Mouse (Mus musculus) embryonic facial prominence, embryonic 11.5 days (tissue): ENCODE results near the gene Ablim2. TPM values are rescaled to one million over a fixed set of nuclear protein-coding genes. Genes with fewer than 3 reads are reported as not detected.

Experiments used
- ATAC-seq: fragments of 200-750 bp; cut with Nextera tagmentation; replicated peaks from 2 replicates; pipeline ENCODE4 v1.8.0; 2017; ENCODE audit warnings: low read depth; ENCODE audit not compliant: insufficient number of reproducible peaks, low FRiP score, low TSS enrichment
- DNase-seq: peaks from one replicate; pipeline ENCODE4 v3.0.0-alpha.2; 2015; ENCODE audit warnings: low spot score
- H3K27ac ChIP-seq: fragments of 300-500 bp; sonication (generic); replicated peaks from 2 replicates; pipeline ENCODE4 v1.5.1; 2014; ENCODE audit warnings: mild to moderate bottlenecking, low read depth, low read length, control low read depth
- H3K27me3 ChIP-seq: fragments of 300-500 bp; sonication (generic); 2 replicates; pipeline ENCODE4 v1.6.1; 2014; ENCODE audit warnings: mild to moderate bottlenecking, low read length, moderate library complexity, mixed read lengths; ENCODE audit not compliant: control insufficient read depth, insufficient read depth
- H3K36me3 ChIP-seq: fragments of 300-500 bp; sonication (generic); replicated peaks from 2 replicates; pipeline ENCODE4 v1.6.1; 2014; ENCODE audit warnings: low read depth, mild to moderate bottlenecking, low read length, moderate library complexity, mixed read lengths; ENCODE audit not compliant: control insufficient read depth, insufficient read depth
- H3K4me1 ChIP-seq: fragments of 300-500 bp; sonication (generic); 2 replicates; pipeline ENCODE4 v1.6.1; 2014; ENCODE audit warnings: low read length, mixed read lengths; ENCODE audit not compliant: control insufficient read depth, insufficient read depth
- H3K4me2 ChIP-seq: fragments of 300-500 bp; sonication (generic); 2 replicates; pipeline ENCODE4 v1.6.1; 2014; ENCODE audit warnings: low read depth, mild to moderate bottlenecking, control low read depth, low read length, moderate library complexity
- H3K4me3 ChIP-seq: fragments of 300-500 bp; sonication (generic); 2 replicates; pipeline ENCODE4 v1.5.1; 2014; ENCODE audit warnings: low read depth, low read length, control low read depth
- H3K9ac ChIP-seq: fragments of 300-500 bp; sonication (generic); replicated peaks from 2 replicates; pipeline ENCODE4 v1.6.1; 2014; ENCODE audit warnings: mild to moderate bottlenecking, control low read depth, low read length
- H3K9me3 ChIP-seq: fragments of 300-500 bp; sonication (generic); replicated peaks from 2 replicates; pipeline ENCODE4 v1.6.1; 2016; ENCODE audit warnings: mild to moderate bottlenecking, low read length, inconsistent platforms, mixed read lengths; ENCODE audit not compliant: control insufficient read depth
- WGBS: fragments of 180-500 bp; shearing (Covaris S2); extraction: QIAGEN DNeasy Blood & Tissue Kit; methylation state at CpG from one replicate; pipeline ENCODE4 v1.1.7; 2014; 5-methylcytosine and 5-hydroxymethylcytosine counted together
- polyA plus RNA-seq: library from polyadenylated mRNA; unstranded; fragments of >200 nt; fragmentation: Nextera tagmentation; extraction: Ambion mirVana; gene quantifications from 2 replicates; pipeline ENCODE4 v1.2.1, GENCODE M21; 2014

Gene Ablim2
- polyA plus RNA-seq, 1 experiment from 2014 or later, result 0.55 TPM

- Histone ChIP-seq H3K9ac (no peak overlapping the region), H3K4me3 (no peak overlapping the region), H3K27me3 (no peaks in the 10 kb centered on the region), H3K27ac (no peak overlapping the region), H3K9me3 (no peaks in the 10 kb centered on the region), H3K4me1 (no peaks in the 10 kb centered on the region), H3K36me3 (no peaks in the 10 kb centered on the region), H3K4me2 (no peak overlapping the region)
- 72% methylated on average over 4 of the region's 4 CpGs for WGBS
- ATAC-seq (no peak), DNase-seq (no peak)
Measured at GRCm38 (mm10) chr5:35794942-35795341, 37.3 kb downstream of the Ablim2 start.

- Histone ChIP-seq H3K4me3 (no peak overlapping the region), H3K27me3 (no peaks in the 10 kb centered on the region), H3K9ac (no peak overlapping the region), H3K36me3 (no peaks in the 10 kb centered on the region), H3K27ac (no peak overlapping the region), H3K4me2 (no peak overlapping the region), H3K4me1 (no peaks in the 10 kb centered on the region), H3K9me3 (no peaks in the 10 kb centered on the region)
- peak; percentile 75 for DNase-seq
- ATAC-seq, result no peak; the same call in 1 of the 2 replicates
- WGBS, result 60% methylated on average over 7 of the region's 7 CpGs
Measured at GRCm38 (mm10) chr5:35795481-35796048, 37.9 kb downstream of the Ablim2 start.

GRCm38 (mm10) chr5:35796136-35796535, 38.5 kb downstream of the Ablim2 start:
- Histone ChIP-seq H3K4me2 (no peak overlapping the region), H3K9ac (no peak overlapping the region), H3K36me3 (no peaks in the 10 kb centered on the region), H3K27me3 (no peaks in the 10 kb centered on the region), H3K4me3 (no peak overlapping the region), H3K27ac (no peak overlapping the region), H3K4me1 (no peaks in the 10 kb centered on the region), H3K9me3 (no peaks in the 10 kb centered on the region)
- ATAC-seq (no peak), DNase-seq (no peak)
- WGBS, result 79% methylated on average over 5 of the region's 5 CpGs

DNA sequence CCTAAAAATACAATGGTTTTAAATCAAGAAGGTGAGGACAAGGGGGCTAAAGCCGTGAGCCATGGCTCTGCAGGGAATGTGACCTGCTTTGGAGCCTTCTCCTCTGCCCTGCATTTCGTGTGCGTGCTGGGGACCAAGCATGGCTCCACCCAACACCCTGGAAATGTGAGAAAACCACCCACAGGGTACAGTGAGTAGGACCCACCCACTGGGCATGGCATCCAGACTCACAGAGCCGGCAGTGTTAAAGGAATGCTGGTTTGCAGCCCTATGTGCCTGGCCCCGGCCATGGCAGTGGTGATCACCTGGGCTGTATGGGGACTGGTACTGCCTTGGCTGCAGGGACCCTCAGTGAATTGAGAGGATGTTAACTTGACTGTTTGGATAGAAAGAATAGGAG, 41.4 kb downstream of the Ablim2 start:
- H3K4me3 ChIP-seq, result no peak overlapping the region
- DNase-seq, result no peak
- 45% methylated on average over 5 of the region's 5 CpGs for WGBS
- H3K9me3 ChIP-seq, result no peaks in the 10 kb centered on the region
- no peak overlapping the region for H3K9ac ChIP-seq
- H3K4me2 ChIP-seq, result no peak overlapping the region
- no peaks in the 10 kb centered on the region for H3K4me1 ChIP-seq
- H3K27me3 ChIP-seq, result no peaks in the 10 kb centered on the region
- H3K36me3 ChIP-seq, result no peaks in the 10 kb centered on the region
- H3K27ac ChIP-seq, result no peak overlapping the region
- ATAC-seq, result no peak

GRCm38 (mm10) chr5:35803416-35803815, 45.7 kb downstream of the Ablim2 start:
- DNase-seq, result no peak
- Histone ChIP-seq H3K4me2 (no peak overlapping the region), H3K36me3 (no peaks in the 10 kb centered on the region), H3K9me3 (no peaks in the 10 kb centered on the region), H3K4me3 (no peak overlapping the region), H3K4me1 (no peaks in the 10 kb centered on the region), H3K27me3 (no peaks in the 10 kb centered on the region), H3K27ac (no peak overlapping the region), H3K9ac (no peak overlapping the region)
- WGBS, result 88% methylated on average over 5 of the region's 5 CpGs
- ATAC-seq, result no peak

DNA sequence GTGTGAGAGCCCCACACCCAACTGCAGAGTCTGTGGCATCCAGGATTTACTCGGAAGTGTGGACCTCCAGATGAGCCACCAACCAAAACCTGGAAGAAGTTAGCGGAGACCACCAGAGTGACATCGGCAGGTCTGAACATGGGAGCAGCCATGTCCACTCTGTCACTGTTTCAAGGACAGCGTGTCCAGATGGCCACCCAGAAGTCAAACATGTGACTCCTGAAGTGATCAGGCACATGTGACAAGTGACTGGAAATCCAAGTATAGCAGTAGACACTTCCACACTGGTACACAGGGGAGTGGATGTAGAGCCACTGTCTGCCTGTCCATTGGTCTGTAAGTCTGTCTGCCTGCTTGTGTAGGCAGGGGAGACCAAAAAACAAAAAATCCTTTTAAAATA, 47.0 kb downstream of the Ablim2 start:
- no peaks in the 10 kb centered on the region for H3K27me3 ChIP-seq
- ATAC-seq (no peak), DNase-seq (no peak)
- H3K4me2 ChIP-seq, result no peak overlapping the region
- H3K9ac ChIP-seq, result no peak overlapping the region
- no peaks in the 10 kb centered on the region for H3K9me3 ChIP-seq
- no peak overlapping the region for H3K4me3 ChIP-seq
- 90% methylated on average over 4 of the region's 4 CpGs for WGBS
- H3K4me1 ChIP-seq, result no peaks in the 10 kb centered on the region
- no peaks in the 10 kb centered on the region for H3K36me3 ChIP-seq
- H3K27ac ChIP-seq, result no peak overlapping the region

- Histone ChIP-seq H3K4me3 (no peak overlapping the region), H3K4me2 (no peak overlapping the region), H3K27ac (no peak overlapping the region), H3K9ac (no peak overlapping the region), H3K4me1 (no peaks in the 10 kb centered on the region), H3K9me3 (no peaks in the 10 kb centered on the region), H3K27me3 (no peaks in the 10 kb centered on the region), H3K36me3 (no peaks in the 10 kb centered on the region)
- WGBS, result 82% methylated on average over 3 of the region's 3 CpGs
- DNase-seq (no peak), ATAC-seq (no peak)
Measured at GRCm38 (mm10) chr5:35805209-35805608, 47.5 kb downstream of the Ablim2 start.

GRCm38 (mm10) chr5:35807018-35807417, 49.3 kb downstream of the Ablim2 start:
- Histone ChIP-seq H3K36me3 (no peaks in the 10 kb centered on the region), H3K4me3 (no peak overlapping the region), H3K27me3 (no peaks in the 10 kb centered on the region), H3K27ac (no peak overlapping the region), H3K9ac (no peak overlapping the region), H3K4me2 (no peak overlapping the region), H3K4me1 (no peaks in the 10 kb centered on the region), H3K9me3 (no peaks in the 10 kb centered on the region)
- 81% methylated on average over 8 of the region's 8 CpGs for WGBS
- ATAC-seq (no peak), DNase-seq (no peak)
